Mouse (Mus musculus) kidney, adult 18-20 months (tissue): ENCODE measurements around the gene Otud6a.
"Not testable (repeated sequence)": the region's sequence is repeated elsewhere in the genome, so short reads cannot be mapped to it uniquely, and the experiment has no call there.

Source experiments
- DNase-seq: peaks from one replicate; pipeline ENCODE4 v3.0.0; 2021

The Otud6a gene

GRCm38 (mm10) chrX:100428693-100429092 is at the start of gene Otud6a:
TSS of gene Otud6a (plus strand) at chrX:100429013.
- no peak for DNase-seq

GRCm38 (mm10) chrX:100389887-100390286 is 38.9 kb upstream of the Otud6a start:
- DNase-seq: no peak

GRCm38 (mm10) chrX:100392304-100392703 is 36.5 kb upstream of the Otud6a start:
- DNase-seq: peak; percentile 36

DNA sequence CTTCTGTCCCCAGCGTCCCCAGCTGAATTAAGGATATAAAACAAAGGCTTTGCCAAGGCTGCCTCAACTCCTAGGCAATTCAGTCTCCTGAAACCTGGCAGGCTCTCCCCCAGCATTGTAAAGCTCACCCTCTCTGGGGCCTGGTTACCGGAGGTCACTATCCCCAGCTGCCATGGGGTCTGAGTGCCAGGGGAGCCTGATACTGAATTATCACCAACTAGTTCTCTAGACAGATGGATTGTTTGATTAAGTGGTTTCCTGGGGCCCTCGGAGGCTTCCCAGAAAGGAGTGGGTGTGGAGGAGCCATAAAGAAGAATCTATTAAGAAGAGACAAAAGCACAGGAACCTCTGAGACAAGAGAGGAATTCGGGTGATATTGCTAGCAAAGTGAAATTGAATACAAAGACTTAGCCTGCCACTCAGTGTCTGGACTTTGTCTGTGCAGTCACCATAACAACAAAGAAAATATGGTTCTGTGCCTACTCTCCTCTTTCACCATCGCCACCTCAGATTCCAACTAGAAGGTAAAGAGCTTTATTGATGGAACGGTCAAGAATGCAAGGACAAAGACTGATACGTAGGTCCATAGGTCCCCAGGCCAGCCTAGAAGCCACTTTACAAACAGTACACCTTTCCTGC is 34.5 kb upstream of the Otud6a start:
- DNase-seq: no peak

DNA sequence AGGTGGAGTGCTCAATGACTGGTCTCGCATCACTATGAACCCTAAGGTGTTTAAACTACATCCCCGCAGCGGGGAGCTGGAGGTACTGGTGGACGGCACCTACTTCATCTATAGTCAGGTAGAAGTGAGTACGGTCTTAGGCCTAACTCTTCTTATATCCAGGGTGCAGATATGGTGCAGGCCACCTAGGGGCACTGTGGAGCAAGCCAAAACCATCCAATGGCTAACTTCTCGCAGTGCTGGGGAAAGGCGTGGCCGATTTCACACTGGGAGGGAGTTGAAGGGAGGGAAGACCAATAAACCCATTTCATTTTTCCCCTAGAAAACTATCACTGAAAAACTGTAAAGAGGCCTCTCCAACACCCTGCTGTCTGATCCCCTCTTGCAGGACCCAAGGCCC is 33.8 kb upstream of the Otud6a start:
- DNase-seq: no peak

GRCm38 (mm10) chrX:100400900-100401299 is 27.9 kb upstream of the Otud6a start:
- DNase-seq: no peak

GRCm38 (mm10) chrX:100401657-100402056 is 27.2 kb upstream of the Otud6a start:
- DNase-seq: no peak

DNA sequence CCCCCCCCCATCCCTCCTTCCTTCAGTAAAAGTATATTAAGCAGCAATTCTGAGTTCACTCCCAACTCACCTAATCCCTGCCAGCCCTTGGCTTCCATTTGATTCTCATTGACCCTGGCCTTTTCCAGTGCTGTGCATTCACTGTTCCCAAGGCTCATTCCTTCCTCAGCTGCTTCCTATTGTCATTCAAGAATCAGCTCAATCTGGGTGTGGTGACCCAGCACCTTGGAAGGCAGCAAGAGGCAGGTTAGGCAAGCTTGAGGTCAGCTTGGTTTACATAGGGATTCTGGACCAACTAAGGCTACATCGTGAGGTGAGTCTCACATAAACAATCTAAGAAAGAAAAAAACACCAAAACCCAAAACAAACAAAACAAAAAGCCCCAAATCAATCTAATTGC is 19.6 kb upstream of the Otud6a start:
- no peak for DNase-seq

GRCm38 (mm10) chrX:100432311-100432710 is 3.5 kb downstream of the Otud6a start:
- DNase-seq: no peak

GRCm38 (mm10) chrX:100442617-100443016 is 13.8 kb downstream of the Otud6a start, which contains the start of gene Awat2:
TSS of gene Awat2 (minus strand) at chrX:100442717.
- DNase-seq: not testable (repeated sequence)

GRCm38 (mm10) chrX:100443532-100443931 is 14.7 kb downstream of the Otud6a start:
- no peak for DNase-seq

GRCm38 (mm10) chrX:100468047-100468446 is 39.2 kb downstream of the Otud6a start:
- no peak for DNase-seq

DNA sequence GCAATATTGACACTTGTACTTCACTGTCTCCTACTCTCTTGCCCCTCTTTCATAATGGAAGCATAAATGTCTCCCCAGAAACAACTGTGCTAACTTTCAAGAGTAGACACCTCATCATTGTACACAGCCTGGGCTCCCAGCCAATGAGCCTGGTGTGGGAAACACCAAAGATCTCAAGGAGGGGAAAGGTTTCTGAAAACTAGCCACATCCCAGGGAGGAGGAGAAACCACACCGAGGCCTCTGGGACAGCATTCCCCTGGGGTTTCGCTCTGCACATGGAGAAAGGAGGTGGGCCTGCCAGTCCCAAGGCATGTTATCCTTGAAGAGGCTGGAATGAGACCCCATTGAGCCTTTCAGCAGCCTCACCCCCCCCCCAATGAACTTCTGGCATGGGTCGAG is 41.3 kb downstream of the Otud6a start:
- no peak for DNase-seq

GRCm38 (mm10) chrX:100471491-100471890 is 42.7 kb downstream of the Otud6a start:
- DNase-seq: no peak

- no peak for DNase-seq
Observed at GRCm38 (mm10) chrX:100475569-100476223, 46.9 kb downstream of the Otud6a start.
